Comparison of ENCODE assay signal across 17 mouse cellular contexts in the genomic region with DNA sequence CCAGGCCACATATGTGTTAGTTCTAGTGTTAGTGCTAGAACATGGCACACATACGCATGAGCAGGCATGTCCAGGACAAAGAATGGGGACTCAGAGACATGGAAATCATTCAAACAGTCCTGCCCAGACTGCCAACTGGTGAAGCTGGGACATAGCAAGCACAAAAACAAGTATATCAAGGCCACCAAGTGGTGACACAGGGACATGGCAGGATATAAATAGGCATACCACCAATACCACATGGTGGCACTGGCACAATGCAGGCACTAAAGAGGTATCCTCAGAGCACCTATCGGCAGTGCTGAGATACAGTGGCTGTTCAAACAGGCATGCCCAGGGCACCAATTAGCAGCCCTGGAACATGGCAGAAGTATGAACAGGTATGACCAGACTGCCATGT. TPM values are rescaled to one million over a fixed set of nuclear protein-coding genes. Genes with fewer than 3 reads are reported as not detected.
DNase-seq lines count a peak whose midpoint lies in the region; ATAC-seq and TF ChIP-seq lines count a peak whose summit lies in the region.
"Had no signal": no experiment of that assay in that cellular context is flagged by ENCODE, and none has a peak within 500 bp of the region (broad histone marks: within the 10 kb centered on the region; RNA-seq: fewer than 3 reads in every experiment).

No protein-coding gene starts in this region.

- CTCF ChIA-PET in Patski (lab: Charles Lee): no interaction called here

- H3K36me3 ChIP-seq in intestine, postnatal 0 days (ENCODE audit: control insufficient read depth, insufficient read depth): no peaks in the 10 kb centered on the region
- H3K36me3 ChIP-seq in intestine, embryonic 16.5 days (ENCODE audit: control insufficient read depth, insufficient read depth, low read length): no peaks in the 10 kb centered on the region
- no peaks in the 10 kb centered on the region for H3K36me3 ChIP-seq in midbrain, postnatal 0 days (ENCODE audit: insufficient read depth, low read length)
- H3K36me3 ChIP-seq in midbrain, embryonic 10.5 days: no peaks in the 10 kb centered on the region
- H3K36me3 ChIP-seq: embryonic facial prominence, embryonic 13.5 days; hindbrain, embryonic 10.5 days; neural tube, embryonic 15.5 days had no signal

- in situ Hi-C loops in Patski (cut with MboI; ENCODE audit: low pct_unique_long_range_greater_than_20kb): no loop called here

- ATAC-seq in intestine, postnatal 0 days: no peak
- ATAC-seq in intestine, embryonic 16.5 days: no peak
- ATAC-seq in midbrain, postnatal 0 days (ENCODE audit: low FRiP score): no peak
- ATAC-seq in Patski: peak; percentile 19
- ATAC-seq in megakaryocyte-erythroid progenitor cell, adult 5-6 weeks (replicated peaks; ENCODE audit: low FRiP score, low TSS enrichment, poor library complexity, severe bottlenecking): peak; percentile 55; the same call in 1 of the 2 replicates

- DNase-seq in midbrain, postnatal 0 days (ENCODE audit: low spot score): no peak
- no peak for DNase-seq in midbrain, embryonic 10.5 days (ENCODE audit: low spot score)
- no peak for DNase-seq in Patski (ENCODE audit: low read depth, low spot score)
- DNase-seq in ovary, postnatal 36 days (ENCODE audit: low spot score): no peak
- DNase-seq in layer of hippocampus, postnatal 10 days (ENCODE audit: low spot score in 2 of 2): no peak
- DNase-seq: adrenal gland, adult 2 months; cerebellum, postnatal 14 days; kidney, postnatal 25 days; right cerebral cortex, adult 18-20 months; thymus, postnatal 4 days had no signal

- no peaks in the 10 kb centered on the region for H3K4me1 ChIP-seq in intestine, postnatal 0 days (replicated peaks; ENCODE audit: control insufficient read depth, insufficient read depth, low read length)
- no peaks in the 10 kb centered on the region for H3K4me1 ChIP-seq in intestine, embryonic 16.5 days (ENCODE audit: control insufficient read depth, insufficient read depth, low read length)
- H3K4me1 ChIP-seq in midbrain, postnatal 0 days (ENCODE audit: insufficient read depth, low read length): no peaks in the 10 kb centered on the region
- H3K4me1 ChIP-seq in midbrain, embryonic 10.5 days: no peaks in the 10 kb centered on the region
- H3K4me1 ChIP-seq: embryonic facial prominence, embryonic 13.5 days; hindbrain, embryonic 10.5 days; neural tube, embryonic 15.5 days had no signal

- no peak overlapping the region for H3K4me2 ChIP-seq in intestine, postnatal 0 days (replicated peaks; ENCODE audit: low read depth)
- no peak overlapping the region for H3K4me2 ChIP-seq in intestine, embryonic 16.5 days (ENCODE audit: low read depth, low read length)
- H3K4me2 ChIP-seq in midbrain, postnatal 0 days (ENCODE audit: low read depth, low read length, poor library complexity, severe bottlenecking): no peak overlapping the region
- H3K4me2 ChIP-seq: embryonic facial prominence, embryonic 13.5 days; neural tube, embryonic 15.5 days had no signal

- H3K9me3 ChIP-seq in intestine, postnatal 0 days (ENCODE audit: control insufficient read depth): no peaks in the 10 kb centered on the region
- no peaks in the 10 kb centered on the region for H3K9me3 ChIP-seq in intestine, embryonic 16.5 days (ENCODE audit: control insufficient read depth, low read length)
- H3K9me3 ChIP-seq in midbrain, postnatal 0 days (ENCODE audit: low read length): no peaks in the 10 kb centered on the region
- H3K9me3 ChIP-seq in midbrain, embryonic 10.5 days (replicated peaks): no peaks in the 10 kb centered on the region
- H3K9me3 ChIP-seq: embryonic facial prominence, embryonic 13.5 days; neural tube, embryonic 15.5 days had no signal

- H3K27me3 ChIP-seq in intestine, postnatal 0 days (replicated peaks; ENCODE audit: control insufficient read depth, insufficient read depth, low read length): no peaks in the 10 kb centered on the region
- H3K27me3 ChIP-seq in intestine, embryonic 16.5 days (replicated peaks; ENCODE audit: control insufficient read depth, insufficient read depth, low read length): no peaks in the 10 kb centered on the region
- no peaks in the 10 kb centered on the region for H3K27me3 ChIP-seq in midbrain, postnatal 0 days (ENCODE audit: insufficient read depth, low read length)
- H3K27me3 ChIP-seq in midbrain, embryonic 10.5 days (ENCODE audit: low read depth, poor library complexity, severe bottlenecking): no peaks in the 10 kb centered on the region
- H3K27me3 ChIP-seq in Patski: no peaks in the 10 kb centered on the region
- H3K27me3 ChIP-seq: CH12.LX; embryonic facial prominence, embryonic 13.5 days; neural tube, embryonic 15.5 days had no signal

- POLR2A ChIA-PET in Patski (lab: Charles Lee): no interaction called here

- peak; percentile 12; the same call in 1 of the 2 replicates for TF ChIP-seq CTCF in intestine, postnatal 0 days (IDR thresholded peaks at IDR 0.05; ENCODE audit: low read depth)
- TF ChIP-seq CTCF in midbrain, postnatal 0 days (IDR thresholded peaks at IDR 0.05): peak; percentile 51
- peak; percentile 29 for TF ChIP-seq CTCF in Patski (IDR thresholded peaks at IDR 0.05)

- no peak overlapping the region for H3K4me3 ChIP-seq in intestine, postnatal 0 days (ENCODE audit: low read depth, low read length)
- no peak overlapping the region for H3K4me3 ChIP-seq in intestine, embryonic 16.5 days (ENCODE audit: low read length)
- H3K4me3 ChIP-seq in midbrain, postnatal 0 days (ENCODE audit: low read depth, low read length): no peak overlapping the region
- H3K4me3 ChIP-seq in midbrain, embryonic 10.5 days: no peak overlapping the region
- H3K4me3 ChIP-seq: embryonic facial prominence, embryonic 13.5 days; hindbrain, embryonic 10.5 days; neural tube, embryonic 15.5 days had no signal

- H3K9ac ChIP-seq in intestine, postnatal 0 days (ENCODE audit: low read depth, low read length): no peak overlapping the region
- H3K9ac ChIP-seq in intestine, embryonic 16.5 days (ENCODE audit: low read depth, low read length): no peak overlapping the region
- H3K9ac ChIP-seq in midbrain, postnatal 0 days (replicated peaks; ENCODE audit: low read length, poor library complexity, severe bottlenecking): no peak overlapping the region
- H3K9ac ChIP-seq: embryonic facial prominence, embryonic 13.5 days; neural tube, embryonic 15.5 days had no signal

- 92% methylated on average over 2 of the region's 2 CpGs for WGBS in intestine, postnatal 0 days
- 87% methylated on average over 2 of the region's 2 CpGs for WGBS in intestine, embryonic 16.5 days
- 100% methylated on average over 2 of the region's 2 CpGs for WGBS in midbrain, postnatal 0 days
- WGBS in midbrain, embryonic 10.5 days: 86% methylated on average over 2 of the region's 2 CpGs

- H3K27ac ChIP-seq in intestine, postnatal 0 days (ENCODE audit: low read depth, low read length): no peak overlapping the region
- no peak overlapping the region for H3K27ac ChIP-seq in intestine, embryonic 16.5 days (ENCODE audit: low read length)
- no peak overlapping the region for H3K27ac ChIP-seq in midbrain, postnatal 0 days (ENCODE audit: low read depth, low read length)
- H3K27ac ChIP-seq in midbrain, embryonic 10.5 days (replicated peaks): no peak overlapping the region
- H3K27ac ChIP-seq: embryonic facial prominence, embryonic 13.5 days; hindbrain, embryonic 10.5 days; neural tube, embryonic 15.5 days had no signal

RNA-seq across cellular contexts. Expression of a gene that starts 33.5 kb away (rescaled TPM):
- polyA plus RNA-seq in intestine, postnatal 0 days (2015; fragmentation: Nextera tagmentation; extraction: Ambion mirVana): 1.4 and 1.8 TPM in 2 replicates
- 0.84 and 1.0 TPM in 2 replicates for polyA plus RNA-seq in intestine, embryonic 16.5 days (2015; fragmentation: Nextera tagmentation; extraction: Ambion mirVana)
- 2.2 and 4.4 TPM in 2 replicates for total RNA-seq in midbrain, postnatal 0 days (2014; rRNA removed)
- polyA plus RNA-seq in midbrain, postnatal 0 days (2015; fragmentation: Nextera tagmentation; extraction: Ambion mirVana): 4.1 and 4.5 TPM in 2 replicates
- polyA plus RNA-seq in midbrain, embryonic 10.5 days (2016; fragmentation: Nextera tagmentation; extraction: Ambion mirVana): 0.41 and 0.89 TPM in 2 replicates
- not detected for polyA plus RNA-seq in Patski (2021)
- not detected in 2 replicates for total RNA-seq in megakaryocyte-erythroid progenitor cell, adult 5-6 weeks (2014; fragmentation: Nextera tagmentation)
- total RNA-seq in megakaryocyte-erythroid progenitor cell, adult 5-6 weeks (2017): 0.15 TPM in 1 of 2 replicates, not detected in the other
- 1 to 10 TPM; 9.1 to 9.7 TPM for total RNA-seq in layer of hippocampus, postnatal 10 days (2021)

RNA-seq across cellular contexts. Expression of a gene that starts 59.5 kb away (rescaled TPM):
- 6.9 and 7.9 TPM in 2 replicates for polyA plus RNA-seq in intestine, postnatal 0 days (2015; fragmentation: Nextera tagmentation; extraction: Ambion mirVana)
- 18.1 and 18.3 TPM in 2 replicates for polyA plus RNA-seq in intestine, embryonic 16.5 days (2015; fragmentation: Nextera tagmentation; extraction: Ambion mirVana)
- 17.8 and 27.3 TPM in 2 replicates for total RNA-seq in midbrain, postnatal 0 days (2014; rRNA removed)
- polyA plus RNA-seq in midbrain, postnatal 0 days (2015; fragmentation: Nextera tagmentation; extraction: Ambion mirVana): 21.5 and 21.6 TPM in 2 replicates
- polyA plus RNA-seq in midbrain, embryonic 10.5 days (2016; fragmentation: Nextera tagmentation; extraction: Ambion mirVana): 33.1 and 37.4 TPM in 2 replicates
- 21.6 TPM for polyA plus RNA-seq in Patski (2021)
- 34.9 and 43.8 TPM in 2 replicates for total RNA-seq in megakaryocyte-erythroid progenitor cell, adult 5-6 weeks (2014; fragmentation: Nextera tagmentation)
- 32.7 and 55.7 TPM in 2 replicates for total RNA-seq in megakaryocyte-erythroid progenitor cell, adult 5-6 weeks (2017)
- 10 to 100 TPM; 25.9 to 27.5 TPM for total RNA-seq in layer of hippocampus, postnatal 10 days (2021)

Comparison
In these comparisons a context has a peak if more than half of its experiments do, and no peak if none do; other contexts are left out.
1. ATAC-seq: peak in Patski (single experiment) and megakaryocyte-erythroid progenitor cell, adult 5-6 weeks (single experiment); none in intestine, postnatal 0 days (single experiment), intestine, embryonic 16.5 days (single experiment) and midbrain, postnatal 0 days (single experiment).
2. Peak in every context shown above with its lines, with median percentiles within 50 percentile points of each other: CTCF ChIP-seq.